Mouse (Mus musculus) embryonic fibroblast, embryonic 13.5 days (primary cell): Measurements from ENCODE around the gene Slc4a2.

Experiments
- CTCF ChIP-seq: IDR thresholded peaks from 2 replicates; pipeline ENCODE4 v1.5.1; 2011; ENCODE audit warnings: mild to moderate bottlenecking, control low read depth, low read length, moderate library complexity, borderline replicate concordance; ENCODE audit not compliant: insufficient read depth
- POLR2A ChIP-seq: IDR thresholded peaks from 2 replicates; pipeline ENCODE4 v1.6.1; 2011; ENCODE audit warnings: low read depth, mild to moderate bottlenecking, control low read depth, low read length, moderate library complexity

GRCm38 (mm10) chr5:24452030-24452690 is 28.5 kb downstream of the Slc4a2 start, which contains the start of gene Agap3:
- TF ChIP-seq POLR2A (no peak), CTCF (no peak)
